Mouse (Mus musculus) megakaryocyte, embryonic 14.5 days (primary cell): ENCODE results near the gene Slc29a4. TPM values are rescaled to one million over a fixed set of nuclear protein-coding genes. Genes with fewer than 3 reads are reported as not detected.

Source experiments
- H3K27me3 ChIP-seq: replicated peaks from 2 replicates; pipeline ENCODE3; 2012; ENCODE audit warnings: inconsistent platforms
- H3K36me3 ChIP-seq: replicated peaks from 2 replicates; pipeline ENCODE3; 2012; ENCODE audit warnings: low read length, inconsistent platforms, mixed read lengths
- H3K4me1 ChIP-seq: 2 replicates; pipeline ENCODE4 v1.6.1; 2012; ENCODE audit warnings: inconsistent platforms
- H3K4me3 ChIP-seq: replicated peaks from 2 replicates; pipeline ENCODE3; 2012; ENCODE audit warnings: moderate library complexity, mild to moderate bottlenecking, inconsistent platforms
- H3K9me3 ChIP-seq: 2 replicates; pipeline ENCODE4 v1.6.1; 2012; ENCODE audit warnings: inconsistent platforms
- FLI1 ChIP-seq: IDR thresholded peaks from 2 replicates; pipeline ENCODE4 v1.6.1; 2012; ENCODE audit warnings: low read length, inconsistent platforms, mixed read lengths
- GATA1 ChIP-seq: IDR thresholded peaks from 3 replicates; pipeline ENCODE4 v1.6.1; 2012; ENCODE audit warnings: mixed read lengths, low read length, inconsistent platforms, borderline replicate concordance
- polyA plus RNA-seq: library from polyadenylated mRNA; stranded (reverse); fragments of >175 nt; gene quantifications from 2 replicates; pipeline ENCODE4 v1.2.3, GENCODE M21; 2012; ENCODE audit warnings: low replicate concordance; ENCODE audit not compliant: insufficient read depth

The Slc29a4 gene
- polyA plus RNA-seq, 1 experiment = 0.04 TPM

GRCm38 (mm10) chr5:142669726-142670125 lies 22.6 kb upstream of the Slc29a4 start:
- H3K36me3 ChIP-seq = peaks cover 66% of the 10 kb centered on the region

GRCm38 (mm10) chr5:142673082-142673481 lies 19.2 kb upstream of the Slc29a4 start:
- Histone ChIP-seq H3K4me1 (peaks cover 9% of the 10 kb centered on the region), H3K27me3 (peaks cover 9% of the 10 kb centered on the region), H3K4me3 (no peak overlapping the region), H3K36me3 (peaks cover 32% of the 10 kb centered on the region), H3K9me3 (no peaks in the 10 kb centered on the region)
- TF ChIP-seq GATA1 (no peak), FLI1 (no peak)

More at GRCm38 (mm10) chr5:142669726-142670125, 22.6 kb upstream of the Slc29a4 start:
- TF ChIP-seq GATA1 (no peak), FLI1 (no peak)
- peaks cover 19% of the 10 kb centered on the region for H3K4me1 ChIP-seq
- no peak overlapping the region for H3K4me3 ChIP-seq
- peaks cover 9% of the 10 kb centered on the region for H3K27me3 ChIP-seq
- H3K9me3 ChIP-seq = no peaks in the 10 kb centered on the region

- Histone ChIP-seq H3K4me1 (no peaks in the 10 kb centered on the region), H3K4me3 (no peak overlapping the region), H3K27me3 (peaks cover 19% of the 10 kb centered on the region), H3K36me3 (no peaks in the 10 kb centered on the region), H3K9me3 (peaks cover 17% of the 10 kb centered on the region)
- no peak for TF ChIP-seq FLI1
- no peak for TF ChIP-seq GATA1
These were observed 14.2 kb upstream of the Slc29a4 start for GRCm38 (mm10) chr5:142678141-142678571.

- H3K4me1 ChIP-seq = no peaks in the 10 kb centered on the region
- peaks cover 18% of the 10 kb centered on the region for H3K27me3 ChIP-seq
- no peak for TF ChIP-seq GATA1
- no peak for TF ChIP-seq FLI1
- H3K36me3 ChIP-seq = no peaks in the 10 kb centered on the region
- H3K9me3 ChIP-seq = peaks cover 19% of the 10 kb centered on the region
- no peak overlapping the region for H3K4me3 ChIP-seq
These were observed 13.2 kb upstream of the Slc29a4 start for GRCm38 (mm10) chr5:142679065-142679464.

- H3K4me1 ChIP-seq = no peaks in the 10 kb centered on the region
- H3K27me3 ChIP-seq = peaks cover 23% of the 10 kb centered on the region
- no peak overlapping the region for H3K4me3 ChIP-seq
- no peaks in the 10 kb centered on the region for H3K36me3 ChIP-seq
- peaks cover 22% of the 10 kb centered on the region for H3K9me3 ChIP-seq
- TF ChIP-seq GATA1 (no peak), FLI1 (no peak)
These were observed 10.4 kb upstream of the Slc29a4 start for GRCm38 (mm10) chr5:142681911-142682310.

GRCm38 (mm10) chr5:142682529-142682928 lies 9.8 kb upstream of the Slc29a4 start:
- H3K36me3 ChIP-seq = no peaks in the 10 kb centered on the region
- no peaks in the 10 kb centered on the region for H3K4me1 ChIP-seq
- no peak overlapping the region for H3K4me3 ChIP-seq
- H3K9me3 ChIP-seq = peaks cover 22% of the 10 kb centered on the region
- no peak for TF ChIP-seq GATA1
- H3K27me3 ChIP-seq = peaks cover 26% of the 10 kb centered on the region

GRCm38 (mm10) chr5:142688866-142689265 lies 3.4 kb upstream of the Slc29a4 start:
- TF ChIP-seq GATA1 (no peak), FLI1 (no peak)
- Histone ChIP-seq H3K4me3 (no peak overlapping the region), H3K36me3 (no peaks in the 10 kb centered on the region), H3K27me3 (peaks cover 36% of the 10 kb centered on the region), H3K4me1 (no peaks in the 10 kb centered on the region), H3K9me3 (0 out of 2 replicates have a peak, but pooled peaks cover 3% of the 10 kb centered on the region)

GRCm38 (mm10) chr5:142690343-142690742 lies 2.0 kb upstream of the Slc29a4 start:
- Histone ChIP-seq H3K4me3 (no peak overlapping the region), H3K4me1 (no peaks in the 10 kb centered on the region), H3K27me3 (peaks cover 33% of the 10 kb centered on the region), H3K36me3 (no peaks in the 10 kb centered on the region), H3K9me3 (no peaks in the 10 kb centered on the region)
- TF ChIP-seq FLI1 (no peak), GATA1 (no peak)

GRCm38 (mm10) chr5:142692971-142693737 lies 842 bp downstream of the Slc29a4 start:
- H3K4me3 ChIP-seq = no peak overlapping the region
- H3K4me1 ChIP-seq = no peaks in the 10 kb centered on the region; the same call in 1 of the 2 replicates
- H3K27me3 ChIP-seq = peaks cover 38% of the 10 kb centered on the region
- H3K9me3 ChIP-seq = no peaks in the 10 kb centered on the region
- H3K36me3 ChIP-seq = no peaks in the 10 kb centered on the region
- no peak for TF ChIP-seq FLI1

GRCm38 (mm10) chr5:142693738-142694430 lies 1.6 kb downstream of the Slc29a4 start:
- no peaks in the 10 kb centered on the region for H3K36me3 ChIP-seq
- H3K4me3 ChIP-seq = no peak overlapping the region
- peaks cover 41% of the 10 kb centered on the region for H3K27me3 ChIP-seq
- TF ChIP-seq FLI1 (no peak), GATA1 (no peak)
- H3K9me3 ChIP-seq = no peaks in the 10 kb centered on the region
- H3K4me1 ChIP-seq = no peaks in the 10 kb centered on the region; the same call in 1 of the 2 replicates
